Mouse (Mus musculus) ES-CJ7 (cell line): ENCODE measurements around the gene Bcl6.

Experiments used
- DNase-seq: peaks from one replicate; pipeline ENCODE4 v3.0.0; 2011; ENCODE audit warnings: low read depth, low spot score

Gene Bcl6

DNA sequence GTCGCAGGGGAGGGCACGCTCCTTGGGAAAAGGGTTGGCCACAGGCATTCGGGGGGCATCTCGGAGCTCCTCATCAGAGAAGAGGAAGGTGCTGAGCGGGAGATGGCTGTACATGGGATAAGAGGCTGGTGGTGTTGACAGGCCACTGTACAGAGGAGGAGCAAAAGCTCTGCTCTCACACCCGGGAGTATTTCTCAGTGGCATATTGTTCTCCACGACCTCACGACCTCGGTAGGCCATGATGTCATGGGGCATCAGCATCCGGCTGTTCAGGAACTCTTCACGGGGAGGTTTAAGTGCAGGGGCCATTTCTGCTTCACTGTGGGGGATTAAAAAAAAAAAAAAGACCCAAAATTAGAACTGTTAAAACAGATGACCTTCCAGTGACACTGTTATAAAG, 15.8 kb downstream of the Bcl6 start:
- DNase-seq = no peak

- DNase-seq = no peak
Measured at GRCm38 (mm10) chr16:23972126-23972740, 16.4 kb downstream of the Bcl6 start.

- DNase-seq = no peak
Measured at GRCm38 (mm10) chr16:23969919-23970318, 18.7 kb downstream of the Bcl6 start.

- no peak for DNase-seq
Measured at GRCm38 (mm10) chr16:23968888-23969287, 19.8 kb downstream of the Bcl6 start.

DNA sequence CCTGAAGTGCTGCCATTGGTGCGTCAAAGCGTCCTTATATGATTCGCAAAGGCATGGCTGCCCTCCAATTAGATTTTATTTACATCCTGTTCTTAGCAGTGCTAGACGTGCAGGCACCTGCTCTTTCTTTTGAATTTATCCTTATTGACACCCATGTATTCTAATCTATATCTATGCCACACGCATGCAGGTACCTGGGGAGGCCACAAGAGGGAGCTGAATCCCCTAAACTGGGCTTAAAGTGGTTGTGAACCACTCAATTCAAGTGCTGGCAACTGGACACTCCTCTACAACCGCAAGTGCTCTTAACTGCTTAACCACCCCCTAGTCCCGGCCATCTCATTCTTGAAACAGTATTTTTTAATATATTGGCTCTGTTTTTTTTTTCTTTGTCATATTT, 21.4 kb downstream of the Bcl6 start:
- DNase-seq = peak; percentile 60

- no peak for DNase-seq
Measured at GRCm38 (mm10) chr16:23966066-23966465, 22.6 kb downstream of the Bcl6 start.

- no peak for DNase-seq
Measured at GRCm38 (mm10) chr16:23964706-23965367, 23.8 kb downstream of the Bcl6 start.

DNA sequence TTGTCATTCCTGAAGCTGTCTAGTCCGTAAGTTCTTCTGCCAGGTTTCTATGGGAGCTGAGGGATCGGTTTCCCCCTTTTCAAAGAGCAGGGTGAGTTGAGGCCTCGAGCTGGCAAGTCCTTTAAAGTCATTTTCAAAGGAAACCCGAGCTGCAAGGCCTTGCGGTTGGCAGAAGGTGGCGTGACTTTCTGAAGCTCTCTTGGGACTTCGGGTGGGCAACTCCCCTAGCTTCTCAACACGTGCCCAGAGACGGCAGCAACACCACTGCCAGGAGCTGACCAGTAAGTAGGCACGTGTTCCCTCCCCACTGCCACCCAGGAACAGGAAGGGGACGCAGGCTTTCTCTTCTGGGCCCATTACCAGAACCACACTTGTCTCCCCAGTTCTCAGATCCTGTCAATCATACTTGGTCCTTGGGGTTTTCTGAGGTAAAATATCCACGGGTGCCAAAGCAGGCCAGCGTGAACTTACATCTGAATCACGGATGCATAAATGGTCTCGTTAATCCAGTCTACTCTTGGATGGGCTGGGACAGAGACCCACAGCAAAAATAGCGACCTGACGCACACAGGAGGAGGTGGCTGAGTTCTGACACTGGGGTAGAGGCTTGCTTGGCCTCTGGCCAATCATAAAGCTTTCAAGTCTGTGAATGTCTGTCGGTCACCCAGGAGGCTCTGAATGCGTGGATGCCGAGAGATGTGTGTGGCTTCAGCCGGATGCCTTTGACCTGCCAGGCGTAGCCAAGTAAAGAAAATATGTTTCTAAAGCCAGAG, 24.6 kb downstream of the Bcl6 start:
- no peak for DNase-seq

GRCm38 (mm10) chr16:23962401-23962800, 26.3 kb downstream of the Bcl6 start:
- peak; percentile 57 for DNase-seq

DNA sequence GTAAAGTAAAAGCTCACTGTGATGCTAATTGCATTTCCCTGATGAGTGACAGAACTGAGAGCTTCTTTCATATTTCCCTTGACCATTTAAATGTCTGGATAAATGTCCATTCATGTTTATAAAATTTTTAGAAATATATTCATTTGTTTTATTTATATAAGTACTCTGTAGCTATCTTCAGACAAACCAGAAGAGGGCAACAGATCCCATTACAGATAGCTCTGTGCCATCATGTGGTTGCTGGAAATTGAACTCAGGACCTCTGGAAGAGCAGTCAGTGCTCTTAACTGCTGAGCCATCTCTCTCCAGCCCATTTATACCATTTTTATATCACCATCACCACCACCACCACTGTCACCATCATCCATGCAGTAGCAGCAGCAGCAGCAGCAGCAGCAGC, 29.7 kb downstream of the Bcl6 start:
- no peak for DNase-seq

DNA sequence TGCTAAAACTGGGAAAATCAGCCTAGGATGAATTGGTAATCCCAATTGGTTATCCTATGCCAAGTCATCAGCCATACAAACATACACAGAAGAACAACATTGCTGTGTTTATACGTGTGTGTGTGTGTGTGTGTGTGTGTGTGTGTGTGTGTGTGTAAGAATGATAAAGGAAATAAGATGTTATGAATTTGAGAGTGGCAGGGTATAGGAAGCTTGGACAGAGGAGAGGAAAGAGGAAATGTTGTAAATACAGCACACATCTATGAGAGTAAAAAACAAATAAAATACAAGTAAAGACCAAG, 34.7 kb downstream of the Bcl6 start:
- no peak for DNase-seq

- peak; percentile 63 for DNase-seq
Measured at GRCm38 (mm10) chr16:23953189-23953958, 35.3 kb downstream of the Bcl6 start.

GRCm38 (mm10) chr16:23952101-23952727, 36.4 kb downstream of the Bcl6 start:
- peak; percentile 41 for DNase-seq

DNA sequence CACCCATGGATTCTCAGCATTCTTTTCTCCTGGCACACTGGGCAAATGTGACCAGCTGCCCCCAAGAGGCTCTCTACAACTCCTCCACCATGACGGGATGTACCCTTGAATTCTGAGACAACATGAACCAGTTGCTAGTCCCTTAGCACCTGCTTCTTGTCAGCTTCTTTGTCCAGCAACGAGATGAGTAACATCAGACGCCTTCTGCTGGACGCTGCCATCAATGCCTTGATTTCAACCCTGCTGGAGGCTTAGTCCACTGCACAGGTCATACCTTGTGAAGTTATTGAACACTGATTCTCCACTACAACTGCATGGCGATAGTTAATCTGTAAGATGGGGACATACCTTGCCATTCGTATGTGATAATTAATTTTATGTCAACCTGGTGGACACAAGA, 41.0 kb downstream of the Bcl6 start:
- no peak for DNase-seq

DNA sequence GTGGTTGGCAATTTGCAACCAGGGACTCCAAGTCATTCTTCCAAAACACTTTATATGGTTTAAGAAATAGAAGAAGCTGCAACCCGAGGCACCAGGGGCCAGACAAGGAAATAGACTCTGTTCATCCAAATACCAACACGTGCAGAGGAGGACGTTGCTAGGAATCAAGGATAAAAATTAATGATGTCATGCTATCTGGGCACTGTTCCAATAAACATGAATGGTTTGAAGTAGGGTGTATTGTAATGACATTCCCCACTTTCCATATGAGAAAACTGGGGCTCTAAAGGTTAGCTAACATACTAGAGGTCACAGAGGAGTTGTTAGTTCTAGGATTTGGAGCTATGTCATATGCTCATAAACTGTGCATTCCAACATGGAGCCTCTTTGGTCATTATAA, 43.9 kb downstream of the Bcl6 start:
- no peak for DNase-seq

DNA sequence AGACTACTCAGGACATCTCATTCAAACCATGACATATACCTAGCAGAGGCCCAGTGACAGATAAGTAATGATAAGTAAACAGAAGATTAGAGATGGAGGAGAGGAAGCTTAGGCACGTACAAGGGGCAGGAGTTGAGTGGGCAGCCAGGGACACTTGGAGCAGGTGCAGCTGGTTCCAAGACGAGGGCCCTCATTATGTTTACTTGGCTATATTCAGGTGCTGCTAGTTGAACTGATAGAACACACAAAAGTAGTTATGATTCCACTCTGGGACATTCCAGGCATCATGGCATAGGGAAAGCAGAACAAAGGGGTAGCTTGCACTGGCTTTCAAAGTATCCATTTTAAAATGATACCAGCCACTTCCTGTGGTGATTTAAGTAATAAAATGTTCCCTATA, 54.3 kb downstream of the Bcl6 start:
- no peak for DNase-seq

- DNase-seq = no peak
Measured at GRCm38 (mm10) chr16:23932294-23932693, 56.4 kb downstream of the Bcl6 start, which contains the start of gene Rtp2. Rtp2 (minus strand) TSS chr16:23932394.

- no peak for DNase-seq
Measured at GRCm38 (mm10) chr16:23931275-23931674, 57.4 kb downstream of the Bcl6 start.

DNA sequence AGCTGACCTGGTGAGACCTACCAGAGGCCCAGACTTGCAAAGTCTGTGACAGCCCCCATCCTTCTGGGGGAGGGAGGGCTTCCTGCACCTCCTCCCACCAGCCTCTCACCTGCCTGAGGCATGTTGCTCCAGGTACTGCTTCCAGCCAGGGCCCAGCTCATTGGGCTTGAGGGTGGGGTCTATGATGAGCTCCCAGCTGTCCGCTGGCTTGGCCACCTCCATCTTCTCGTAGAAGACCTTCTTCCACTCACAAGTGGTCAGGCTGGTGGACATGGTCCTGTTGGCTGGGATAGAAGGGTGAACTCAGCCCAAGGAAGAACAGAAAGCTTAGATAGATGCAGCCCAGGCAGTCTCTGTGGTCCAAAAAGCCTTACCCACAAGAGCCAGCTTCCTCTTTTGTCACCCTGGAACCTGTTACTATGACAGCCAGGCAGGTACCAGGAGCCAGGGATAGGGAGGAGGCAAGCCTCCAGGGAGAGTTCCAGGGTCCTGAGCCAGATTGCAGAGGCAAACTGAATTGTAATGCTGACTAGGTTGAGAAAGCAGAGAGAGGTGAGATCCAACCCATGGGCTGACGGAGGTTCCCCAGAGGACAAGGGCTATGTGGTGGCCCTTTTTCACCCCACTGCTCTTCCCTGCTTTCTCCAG, 58.1 kb downstream of the Bcl6 start:
- DNase-seq = no peak

DNA sequence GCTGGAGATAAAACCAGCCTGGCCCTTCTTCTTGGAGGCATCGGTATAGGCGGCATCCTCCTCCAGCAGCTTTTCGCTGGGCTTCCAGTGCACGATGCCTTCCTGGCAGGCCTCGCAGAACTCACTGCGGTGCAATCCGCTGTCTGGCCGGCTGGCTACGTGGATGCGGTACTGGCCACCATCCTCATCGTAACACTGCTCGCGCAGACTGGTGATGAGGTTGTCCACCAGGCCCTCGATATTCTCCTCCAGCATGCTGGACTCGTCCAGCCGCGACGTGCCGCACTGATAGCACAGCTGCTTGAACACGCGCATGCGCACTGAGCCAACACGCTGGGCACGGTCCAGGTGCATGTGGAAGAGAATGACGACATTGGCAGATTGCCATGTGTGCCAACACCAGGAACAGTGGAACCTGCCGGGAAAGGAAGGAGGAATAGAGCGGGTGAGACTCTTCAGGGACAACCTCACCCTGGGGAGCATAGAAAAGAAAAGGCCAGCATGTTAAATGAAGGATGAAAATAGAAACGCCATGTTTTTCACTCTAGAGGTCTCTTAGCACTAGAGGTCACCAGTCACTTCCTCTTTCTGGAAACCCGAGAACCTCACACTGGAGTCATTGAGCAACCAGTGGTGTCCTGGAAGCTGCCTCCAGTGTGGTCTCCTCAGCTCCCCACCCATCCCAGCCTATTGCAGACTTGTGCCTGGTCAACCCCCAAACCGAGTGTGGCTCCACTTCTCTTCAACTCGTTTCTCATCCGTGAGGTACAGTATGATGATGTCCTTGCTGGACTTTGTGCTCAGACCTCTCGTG, 61.1 kb downstream of the Bcl6 start:
- no peak for DNase-seq
